ENCODE assay signal across 8 mouse cellular contexts in genomic region chr9:40345493-40346231, GRCm38 (mm10).
DNase-seq lines count a peak whose midpoint lies in the region; ATAC-seq lines count a peak whose summit lies in the region.

No protein-coding gene starts in this region.

- H3K4me1 ChIP-seq in hindbrain, embryonic 11.5 days (replicated peaks; ENCODE audit: control insufficient read depth, insufficient read depth, low read length), result 0 out of 2 replicates have a peak, but pooled peaks cover 6% of the 10 kb centered on the region
- H3K4me1 ChIP-seq in midbrain, embryonic 11.5 days (ENCODE audit: control insufficient read depth, insufficient read depth, low read length), result 0 out of 2 replicates have a peak, but pooled peaks cover 3% of the 10 kb centered on the region

- intact Hi-C loops in left cerebral cortex, postnatal 36 days (cut with DNase I), result loop anchor here (5.0 kb wide), 1 partner anchor 37 kb away; no protein-coding TSS in a partner anchor

- H3K36me3 ChIP-seq in hindbrain, embryonic 11.5 days (ENCODE audit: control insufficient read depth, insufficient read depth, low read length), result no peaks in the 10 kb centered on the region
- no peaks in the 10 kb centered on the region for H3K36me3 ChIP-seq in midbrain, embryonic 11.5 days (ENCODE audit: control insufficient read depth, insufficient read depth, low read length)

- 0 out of 2 replicates have a peak overlapping the region, but pooled peaks have one; percentile 16 for H3K4me3 ChIP-seq in hindbrain, embryonic 11.5 days (ENCODE audit: low read depth, low read length)
- H3K4me3 ChIP-seq in midbrain, embryonic 11.5 days (ENCODE audit: low read depth, low read length), result peak overlapping the region; percentile 15

- 42% methylated on average over 11 of the region's 13 CpGs for WGBS in hindbrain, embryonic 11.5 days
- WGBS in midbrain, embryonic 11.5 days, result 38% methylated on average over 13 of the region's 13 CpGs

- H3K27ac ChIP-seq in hindbrain, embryonic 11.5 days (ENCODE audit: low read depth, low read length), result 0 out of 2 replicates have a peak overlapping the region, but pooled peaks have one; percentile 36
- H3K27ac ChIP-seq in midbrain, embryonic 11.5 days (ENCODE audit: low read depth, low read length), result no peak overlapping the region

- H3K27me3 ChIP-seq in hindbrain, embryonic 11.5 days (ENCODE audit: control insufficient read depth, insufficient read depth, low read length), result no peaks in the 10 kb centered on the region
- no peaks in the 10 kb centered on the region for H3K27me3 ChIP-seq in midbrain, embryonic 11.5 days (ENCODE audit: control insufficient read depth, insufficient read depth, low read length)

- DNase-seq in left cerebral cortex, postnatal 36 days (ENCODE audit: low spot score in 2 of 2), result peak; percentile 59 to 60
- no peak for DNase-seq in left cerebral cortex, adult 18-20 months (ENCODE audit: low spot score in 2 of 2)
- peak; percentile 67 to 77 for DNase-seq in cerebellum, postnatal 14 days
- DNase-seq in hindbrain, embryonic 11.5 days (ENCODE audit: low spot score), result no peak
- DNase-seq in midbrain, embryonic 11.5 days (ENCODE audit: low spot score, missing footprints), result peak; percentile 84
- DNase-seq in MN1 (ENCODE audit: low spot score), result no peak
- DNase-seq in lung, adult 18-20 months, result no peak
- no peak for DNase-seq in testis, postnatal 10 days (ENCODE audit: low spot score)

- H3K9ac ChIP-seq in hindbrain, embryonic 11.5 days (ENCODE audit: low read depth, low read length), result peak overlapping the region; percentile 11; the same call in 1 of the 2 replicates
- 0 out of 2 replicates have a peak overlapping the region, but pooled peaks have one; percentile 16 for H3K9ac ChIP-seq in midbrain, embryonic 11.5 days (ENCODE audit: low read length)

- peak; percentile 74 for ATAC-seq in hindbrain, embryonic 11.5 days (ENCODE audit: low FRiP score)
- peak; percentile 76 for ATAC-seq in midbrain, embryonic 11.5 days (ENCODE audit: low FRiP score)

- H3K4me2 ChIP-seq in hindbrain, embryonic 11.5 days (replicated peaks; ENCODE audit: low read depth, low read length), result peak overlapping the region; percentile 39
- H3K4me2 ChIP-seq in midbrain, embryonic 11.5 days, result peak overlapping the region; percentile 39

- no peaks in the 10 kb centered on the region for H3K9me3 ChIP-seq in hindbrain, embryonic 11.5 days (ENCODE audit: control insufficient read depth, low read length)
- no peaks in the 10 kb centered on the region for H3K9me3 ChIP-seq in midbrain, embryonic 11.5 days (ENCODE audit: control insufficient read depth, low read length)

Comparison
In these comparisons a context has a peak if more than half of its experiments do, and no peak if none do; other contexts are left out.
1. DNase-seq: peak in left cerebral cortex, postnatal 36 days (2 of 2), cerebellum, postnatal 14 days (2 of 2) and midbrain, embryonic 11.5 days (single experiment); none in left cerebral cortex, adult 18-20 months (0 of 2), hindbrain, embryonic 11.5 days (single experiment), MN1 (single experiment), lung, adult 18-20 months (0 of 2) and testis, postnatal 10 days (single experiment).